Mouse (Mus musculus) cerebellum, adult 8-10 months (tissue): ENCODE measurements around the gene Umps.

Experiments used
- DNase-seq: peaks from one replicate; pipeline ENCODE4 v3.0.0; 2022

Gene Umps

DNA sequence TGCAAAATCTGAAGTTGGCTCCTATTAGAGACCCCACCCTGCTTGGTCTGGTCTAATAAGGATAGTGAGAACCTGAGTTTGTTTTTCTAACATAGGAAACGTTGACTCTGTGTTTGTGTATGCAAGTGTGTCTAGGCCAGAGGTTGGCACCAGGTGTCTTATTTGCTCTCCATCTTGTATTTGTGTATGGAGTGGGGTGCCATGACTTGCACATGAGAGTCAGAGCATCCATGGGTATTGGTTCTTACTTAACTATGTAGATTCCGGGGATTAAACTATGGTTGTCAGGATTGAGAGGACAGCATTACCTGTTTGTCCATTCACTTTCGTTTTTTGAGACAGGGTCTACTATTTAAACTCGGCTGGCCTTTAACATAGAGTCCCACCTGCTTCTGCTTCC is 13.8 kb downstream of the Umps start:
- DNase-seq = no peak

DNA sequence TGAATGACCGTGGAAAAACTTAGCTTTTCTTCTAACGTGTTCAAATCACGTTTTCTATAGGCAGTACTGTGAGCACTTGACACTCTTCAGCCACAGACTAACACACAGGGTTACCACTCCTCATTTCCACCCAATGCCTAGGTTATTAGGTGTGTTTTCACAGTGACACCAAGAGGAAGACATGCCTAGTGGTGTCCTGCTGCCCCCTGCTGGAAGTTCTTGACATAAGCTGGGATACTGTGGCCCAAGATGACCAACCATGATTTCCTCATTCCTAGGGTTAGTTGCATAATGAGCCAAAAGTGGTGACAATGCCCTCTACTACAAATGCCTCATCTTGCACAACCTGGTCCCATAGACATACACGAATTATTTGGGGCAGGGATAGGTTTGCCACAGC is 16.0 kb downstream of the Umps start:
- peak; percentile 89 for DNase-seq

DNA sequence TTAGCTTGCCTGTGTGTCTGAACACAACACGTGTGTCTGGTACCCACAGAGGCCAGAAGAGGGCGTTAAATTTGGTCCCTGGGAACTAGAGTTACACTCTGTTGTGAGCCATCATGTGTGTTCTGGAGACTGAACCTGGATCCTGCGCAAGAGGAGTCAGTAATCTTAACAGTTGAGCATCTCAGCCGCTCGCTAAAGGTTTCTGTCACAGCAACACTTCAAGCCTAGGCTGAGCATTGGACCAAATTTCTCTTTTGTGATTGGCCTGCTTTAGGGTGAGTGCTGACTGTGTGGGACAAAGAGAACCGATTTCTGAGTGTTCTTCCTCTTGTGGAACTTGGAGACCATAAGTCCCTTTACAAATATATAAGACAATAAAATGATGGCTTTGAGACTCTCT is 16.5 kb downstream of the Umps start:
- DNase-seq = no peak

DNA sequence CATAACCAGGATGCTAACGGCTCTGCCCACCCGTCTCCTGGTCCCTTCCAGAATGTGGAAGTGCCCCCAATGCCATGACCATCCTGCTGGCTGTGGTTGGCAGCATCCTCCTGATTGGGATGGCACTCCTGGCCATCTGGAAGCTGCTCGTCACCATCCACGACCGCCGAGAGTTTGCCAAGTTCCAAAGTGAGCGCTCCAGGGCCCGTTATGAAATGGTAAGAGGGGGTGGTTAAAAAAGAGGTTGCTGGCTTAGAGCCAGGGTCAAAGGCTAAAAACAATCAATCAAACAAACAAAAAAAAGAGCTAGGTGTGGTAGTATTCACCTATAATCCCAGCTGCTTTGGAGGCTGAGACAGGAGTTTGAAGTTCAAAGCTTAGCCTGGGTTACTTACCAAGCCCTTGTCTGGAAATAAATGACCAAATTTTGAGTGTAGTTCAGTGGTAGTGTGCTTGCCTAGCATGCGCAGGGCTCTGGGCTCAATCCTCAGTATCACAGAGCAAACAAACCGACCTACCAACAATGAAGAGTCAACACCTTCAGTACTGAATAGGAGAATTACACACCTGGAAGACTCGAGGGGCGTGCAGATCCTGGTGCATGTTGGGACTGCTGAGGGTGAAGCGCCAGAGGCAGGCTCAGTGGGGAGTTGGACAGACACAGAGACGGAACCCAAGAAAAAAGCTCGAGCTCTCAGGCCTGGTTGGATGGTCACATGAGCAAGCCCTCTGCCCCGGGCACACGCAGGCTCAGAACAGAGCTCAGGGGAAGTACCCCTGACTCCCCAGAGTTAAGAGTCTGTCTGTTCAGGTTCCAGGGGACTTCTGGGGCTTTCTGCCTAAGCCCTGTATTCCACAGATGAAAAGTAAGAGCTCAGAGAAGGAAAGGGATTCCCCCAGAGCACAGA is 18.9 kb downstream of the Umps start:
- no peak for DNase-seq

DNA sequence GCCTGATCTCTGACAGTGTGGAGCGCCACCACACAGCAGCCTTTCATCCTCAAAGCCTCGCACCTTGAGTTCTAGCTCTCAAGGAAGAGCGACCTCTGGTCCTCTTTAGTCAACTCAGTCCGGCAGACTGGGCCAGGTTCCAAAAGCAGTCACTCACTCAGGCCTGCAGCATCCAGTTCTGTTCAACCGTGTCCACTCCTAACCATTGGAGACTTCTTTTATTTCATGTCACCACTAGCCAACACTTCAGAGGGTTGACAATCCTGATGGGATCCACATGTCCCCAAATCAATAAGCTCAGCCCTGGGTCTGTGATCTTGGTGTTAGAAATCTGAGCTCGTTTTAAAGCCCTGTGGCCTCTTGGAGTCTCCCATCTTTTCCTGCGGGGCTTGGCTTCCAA is 20.8 kb downstream of the Umps start:
- DNase-seq = no peak

DNA sequence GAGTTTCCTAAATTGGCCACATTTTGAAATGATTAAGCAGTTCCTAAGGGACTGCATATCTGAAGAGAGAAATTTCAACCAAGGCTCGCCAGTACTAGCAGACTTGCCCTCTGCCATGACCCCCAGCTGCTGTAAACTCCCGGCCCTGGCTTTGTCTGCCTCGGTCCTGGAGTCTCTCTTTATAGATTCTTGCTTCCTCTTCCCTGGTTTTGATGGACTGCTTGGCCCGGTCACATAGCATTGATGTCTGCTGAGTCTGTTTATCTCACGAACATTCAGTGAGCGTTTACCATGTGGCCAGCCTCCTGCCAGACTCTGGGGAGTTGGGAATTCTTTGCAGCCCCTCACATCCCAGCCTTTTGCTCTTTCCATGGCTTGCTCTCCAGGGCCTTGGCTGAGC is 22.1 kb downstream of the Umps start:
- no peak for DNase-seq

DNA sequence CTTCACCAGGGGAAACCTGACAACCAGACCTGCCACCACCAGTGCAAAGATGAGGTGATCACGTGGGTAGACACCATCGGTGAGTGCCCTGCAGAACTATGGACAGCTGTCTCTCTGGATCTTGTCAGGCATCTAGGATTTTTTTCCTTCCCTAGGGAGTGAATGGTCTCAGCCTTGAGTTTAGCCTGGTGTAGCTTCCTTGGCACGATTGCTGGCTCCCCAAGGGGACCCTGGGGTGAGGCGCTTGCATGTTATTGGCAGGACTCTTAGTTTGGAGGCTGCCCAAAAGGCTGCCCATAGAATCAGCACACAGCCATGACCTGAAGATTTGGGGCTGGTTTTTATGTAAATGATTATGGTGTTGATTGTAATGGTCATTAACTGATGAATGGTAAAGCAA is 22.7 kb downstream of the Umps start:
- DNase-seq = no peak

DNA sequence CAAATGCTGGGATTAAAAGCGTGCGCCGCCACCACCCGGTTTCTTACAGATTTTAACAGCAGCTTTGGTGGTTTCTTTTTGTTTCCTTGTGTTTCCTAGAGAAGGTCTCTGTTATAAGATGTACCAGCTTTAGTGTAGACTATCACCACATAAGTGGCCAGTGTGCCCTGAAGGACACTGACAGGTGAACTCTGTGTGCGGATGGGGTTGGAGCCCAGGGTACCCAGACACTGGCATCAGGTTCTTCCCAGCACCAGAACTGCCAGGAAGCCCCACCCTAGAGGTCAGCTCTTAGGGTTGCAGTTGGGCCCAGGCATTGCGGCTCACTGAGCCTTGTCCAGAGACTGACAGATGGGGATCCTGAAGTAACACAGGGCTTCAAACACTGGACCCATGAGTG is 23.4 kb downstream of the Umps start:
- no peak for DNase-seq

DNA sequence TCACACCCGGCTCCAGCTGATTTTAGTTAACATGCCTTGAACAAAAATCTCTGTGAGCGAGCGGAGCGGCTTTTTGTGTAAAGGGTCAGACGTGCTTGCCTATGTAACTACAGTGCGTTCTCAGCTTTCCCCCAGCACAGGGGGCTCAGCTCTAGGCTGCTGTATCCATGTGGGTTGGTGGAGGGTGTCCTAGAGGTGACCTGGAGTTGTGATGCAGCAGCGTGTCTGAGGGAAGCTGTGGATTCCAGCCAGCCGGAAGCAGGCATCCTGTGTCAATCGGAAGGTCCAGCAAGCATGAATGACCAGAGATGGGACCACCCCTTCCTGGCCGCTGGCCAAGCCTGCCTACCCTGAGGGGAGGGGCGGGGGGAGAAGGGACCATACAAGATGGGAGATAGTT is 24.5 kb downstream of the Umps start:
- no peak for DNase-seq

DNA sequence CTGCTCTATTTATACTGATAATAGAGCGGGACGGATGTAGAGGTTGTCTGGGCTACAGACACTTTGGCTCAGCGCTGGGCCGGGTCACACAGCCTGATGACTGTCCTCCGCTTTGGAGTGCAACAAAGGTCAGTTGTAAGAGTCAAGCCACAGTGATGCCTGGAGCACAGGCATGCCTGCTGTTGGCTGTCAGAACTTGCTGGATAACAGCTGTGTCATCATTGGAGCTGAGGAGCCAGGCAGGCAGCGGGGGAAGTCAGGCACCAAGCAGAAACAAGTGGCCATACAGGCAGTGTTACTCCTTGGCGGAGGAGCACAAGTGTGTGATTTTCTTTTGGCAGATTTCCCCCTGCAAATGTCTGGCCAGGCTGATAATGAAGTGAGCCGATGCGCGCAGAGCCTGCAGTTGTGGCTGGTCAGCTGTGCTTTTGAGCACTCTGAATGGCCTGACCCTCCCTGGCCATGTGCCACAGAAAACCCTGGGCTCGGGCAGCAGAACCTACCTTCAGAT is 25.5 kb downstream of the Umps start:
- no peak for DNase-seq

DNA sequence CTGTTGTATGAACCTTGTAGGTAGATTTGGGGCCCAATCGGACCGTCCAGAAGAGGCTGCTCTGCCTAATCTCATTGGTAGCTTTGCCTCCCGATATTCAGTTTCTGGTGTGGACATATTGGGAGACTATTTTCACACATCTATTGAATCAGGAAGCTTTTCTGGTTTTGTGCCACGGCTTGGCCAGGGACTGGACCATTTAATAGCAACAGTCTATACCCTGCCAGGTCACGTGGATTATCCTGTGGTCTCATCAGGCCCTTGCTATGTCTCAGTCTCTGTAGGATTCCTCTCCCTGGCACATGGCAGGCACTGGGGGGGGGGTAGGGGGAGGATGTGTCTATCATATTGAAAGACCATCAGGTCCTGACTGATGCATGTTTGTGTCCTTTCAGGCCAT is 26.7 kb downstream of the Umps start:
- DNase-seq = no peak

DNA sequence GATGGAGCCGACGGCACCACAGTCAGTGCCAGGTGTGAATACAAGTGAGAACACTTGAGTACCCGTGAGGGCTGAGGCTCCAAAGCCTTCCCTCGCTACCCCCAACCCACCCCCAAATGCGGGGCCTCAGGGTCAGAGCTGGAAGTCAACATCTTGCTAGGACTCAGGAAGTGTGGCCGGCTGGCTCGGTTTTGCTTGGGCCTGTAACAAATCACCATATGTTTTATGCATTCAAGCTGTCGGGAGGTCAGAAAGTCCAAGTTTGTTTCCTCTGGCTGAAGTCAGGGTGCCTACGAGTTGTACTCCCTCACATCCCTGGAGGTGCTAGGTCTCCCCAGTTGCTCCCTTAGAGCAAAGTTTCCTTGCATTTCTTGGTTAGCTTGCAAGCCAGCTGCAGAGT is 27.2 kb downstream of the Umps start:
- DNase-seq = no peak

DNA sequence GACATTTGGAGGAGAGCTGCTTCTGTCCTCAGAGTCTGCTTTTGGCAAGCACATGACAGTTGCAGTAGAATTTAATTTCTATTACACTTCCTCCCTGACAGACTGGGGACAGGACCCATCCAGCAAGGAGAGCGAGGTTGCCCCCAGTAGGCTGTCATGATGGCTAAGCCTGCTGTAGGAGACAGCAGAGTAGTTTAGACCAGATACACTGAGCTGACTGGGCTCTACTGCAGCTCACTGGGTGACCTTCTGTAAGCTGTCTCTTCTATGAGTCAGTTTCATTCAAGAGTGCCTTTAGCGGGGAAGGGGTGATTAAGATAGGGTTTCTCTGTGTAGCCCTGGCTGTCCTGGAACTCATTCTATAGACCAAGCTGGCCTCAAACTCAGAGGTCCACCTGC is 27.7 kb downstream of the Umps start:
- no peak for DNase-seq

DNA sequence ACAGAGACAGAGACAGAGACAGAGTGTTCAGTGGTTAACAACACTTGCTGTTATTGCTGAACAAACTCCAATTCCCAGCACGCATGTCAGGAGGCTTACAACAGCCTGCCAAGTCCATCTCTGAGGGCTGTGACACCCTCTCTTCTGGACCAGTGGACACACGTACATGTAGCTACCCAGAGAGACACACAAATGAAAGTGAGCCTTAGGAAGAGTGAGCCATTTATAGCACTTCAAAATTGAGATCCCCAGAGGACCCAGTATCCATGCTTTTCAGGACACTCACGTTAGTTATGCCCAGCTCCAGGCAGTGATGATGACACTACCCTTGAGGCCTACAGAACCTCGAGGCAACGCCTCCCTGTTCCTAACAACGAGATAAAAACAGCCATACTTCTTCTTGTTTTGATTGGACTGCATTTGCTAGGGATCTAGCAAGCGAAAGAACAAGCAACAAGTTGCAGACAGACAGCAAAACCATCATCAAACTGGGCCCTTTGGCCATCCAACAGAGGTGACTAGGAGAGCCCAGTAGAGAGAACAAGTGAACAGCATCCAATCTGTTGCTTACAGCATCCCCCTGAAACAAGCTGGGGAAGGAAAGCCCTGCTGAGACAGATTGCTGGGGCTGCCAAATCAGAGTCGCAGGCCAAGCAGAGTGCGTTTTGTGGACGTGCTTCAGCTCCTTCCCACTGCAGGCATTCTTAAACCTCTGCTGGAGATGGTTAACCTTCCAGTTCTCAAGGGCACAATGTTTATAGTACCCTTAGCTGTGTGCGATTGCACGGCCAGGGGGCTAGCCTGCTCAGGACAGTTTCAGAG is 28.3 kb downstream of the Umps start:
- no peak for DNase-seq

DNA sequence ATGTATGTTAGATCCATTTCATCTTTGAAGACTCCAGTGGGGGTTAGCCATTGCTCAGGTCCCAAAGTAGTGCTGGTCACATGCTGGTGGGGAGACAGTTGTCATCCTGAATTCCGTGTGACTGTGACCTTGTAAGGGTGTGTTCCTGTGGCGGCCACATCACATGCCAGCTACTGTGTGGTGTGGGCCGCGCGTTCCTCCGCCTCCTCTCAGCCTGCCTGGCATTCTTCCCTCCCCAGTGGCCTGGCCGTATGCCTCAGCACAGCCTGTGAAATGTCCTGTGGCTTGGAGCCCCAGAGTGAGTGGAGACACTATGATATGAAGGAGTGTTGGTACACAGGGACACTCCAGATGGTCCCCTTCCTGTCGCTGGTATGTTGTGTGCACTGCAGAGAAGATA is 29.3 kb downstream of the Umps start:
- DNase-seq = peak; percentile 88

DNA sequence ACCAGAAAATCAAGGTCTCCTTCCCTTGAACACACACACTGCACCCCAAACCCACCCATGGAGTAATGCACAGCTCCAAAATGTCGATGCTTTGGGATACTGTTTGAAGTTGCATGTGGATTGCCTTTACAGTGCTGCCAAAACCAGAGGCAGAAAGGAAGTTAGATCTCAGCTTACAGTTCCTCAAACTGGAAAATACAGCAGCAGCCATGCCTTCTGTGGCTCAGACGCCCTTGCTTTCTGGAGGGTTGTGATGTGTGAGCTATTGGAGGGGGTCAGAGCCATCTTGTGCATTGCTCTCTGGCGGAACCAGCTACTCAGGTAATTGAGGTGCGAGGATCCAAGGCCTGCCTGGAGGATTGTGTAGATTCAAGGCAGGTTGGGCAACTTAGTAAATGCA is 30.0 kb downstream of the Umps start:
- no peak for DNase-seq

DNA sequence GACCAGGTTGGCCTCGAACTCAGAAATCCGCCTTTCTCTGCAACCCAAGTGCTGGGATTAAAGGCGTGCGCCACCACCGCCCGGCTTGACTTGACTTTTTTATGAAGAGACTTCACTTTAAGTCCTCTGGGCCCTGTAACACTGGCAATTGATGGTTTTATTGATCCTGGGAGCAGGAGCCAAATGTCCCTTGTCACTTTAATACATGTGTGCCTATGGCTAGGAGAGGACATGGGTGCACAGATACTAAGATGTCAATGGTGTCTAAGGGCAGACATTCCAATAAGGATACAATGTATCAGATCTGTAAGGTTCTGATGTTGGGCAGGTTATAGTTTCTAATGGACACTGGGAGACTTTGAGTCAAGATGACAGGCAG is 31.4 kb downstream of the Umps start:
- DNase-seq = no peak

DNA sequence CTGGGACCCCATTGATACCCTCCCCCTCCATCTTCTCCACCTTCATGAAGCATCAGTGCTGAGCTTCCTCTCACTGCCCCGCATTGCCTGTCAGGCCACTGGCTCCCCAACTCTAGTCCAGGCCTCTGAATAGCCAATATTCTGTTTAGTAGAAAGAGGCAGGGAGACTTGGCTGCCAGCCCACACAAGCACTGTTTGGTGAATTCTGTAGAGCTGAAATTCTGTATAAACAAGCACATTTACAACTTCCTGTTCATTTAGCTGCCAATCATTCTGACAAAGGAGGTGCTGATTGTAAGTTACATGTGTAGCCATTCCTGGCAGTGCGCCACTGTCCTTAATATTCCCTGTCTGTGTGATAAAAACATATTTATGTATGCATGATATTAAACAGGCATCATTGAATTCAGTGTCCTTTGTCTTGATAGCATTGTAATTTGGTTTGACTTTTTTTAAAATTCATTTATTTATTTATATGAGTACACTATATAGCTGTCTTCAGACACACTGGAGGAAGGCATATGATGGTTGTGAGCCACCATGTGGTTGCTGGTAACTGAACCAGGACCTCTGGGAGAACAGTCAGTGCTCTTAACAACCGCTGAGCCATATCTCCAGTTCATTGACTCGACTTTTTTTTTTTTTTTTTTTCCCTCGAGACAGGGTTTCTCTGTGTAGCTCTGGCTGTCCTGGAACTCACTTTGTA is 32.0 kb downstream of the Umps start:
- DNase-seq = no peak

DNA sequence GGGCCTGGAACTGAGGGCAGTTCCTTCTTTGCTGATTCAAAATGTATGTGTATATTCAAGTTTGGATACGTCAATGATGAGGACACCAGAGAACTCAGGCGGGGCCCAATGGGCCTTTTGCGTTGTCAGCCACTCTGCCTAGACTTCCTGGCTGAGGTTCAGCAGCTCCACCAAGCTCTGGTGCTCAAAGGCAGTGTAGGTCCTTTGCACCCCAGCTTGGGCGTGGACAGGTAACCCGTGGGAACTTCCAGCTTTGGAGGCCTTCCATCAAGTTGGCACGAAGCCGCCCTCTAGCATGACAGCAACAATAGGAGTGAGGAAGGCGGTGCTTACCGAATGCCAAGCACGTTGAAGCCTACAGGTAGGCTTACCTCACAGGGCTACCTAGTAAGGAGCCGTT is 33.4 kb downstream of the Umps start:
- no peak for DNase-seq

DNA sequence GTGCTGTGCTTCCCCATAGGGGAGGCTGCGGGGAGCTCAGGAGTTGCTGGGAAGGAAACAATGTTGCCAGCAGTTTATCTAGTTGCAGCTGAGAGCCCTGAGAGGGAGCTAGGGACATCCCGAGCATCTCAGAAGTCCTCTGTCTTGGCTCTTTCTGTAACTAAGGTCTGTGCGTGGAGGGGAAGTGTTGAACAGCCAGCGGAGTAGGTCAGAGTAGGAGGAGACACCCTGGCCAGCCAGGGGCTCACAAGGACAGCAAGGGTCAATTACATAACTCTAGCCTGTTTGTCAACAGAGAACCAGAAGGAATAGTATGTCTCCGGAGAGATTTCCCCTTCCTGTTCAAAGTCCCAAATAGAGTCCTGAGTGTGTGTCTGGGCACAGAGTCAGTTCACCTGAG is 34.7 kb downstream of the Umps start:
- no peak for DNase-seq

DNA sequence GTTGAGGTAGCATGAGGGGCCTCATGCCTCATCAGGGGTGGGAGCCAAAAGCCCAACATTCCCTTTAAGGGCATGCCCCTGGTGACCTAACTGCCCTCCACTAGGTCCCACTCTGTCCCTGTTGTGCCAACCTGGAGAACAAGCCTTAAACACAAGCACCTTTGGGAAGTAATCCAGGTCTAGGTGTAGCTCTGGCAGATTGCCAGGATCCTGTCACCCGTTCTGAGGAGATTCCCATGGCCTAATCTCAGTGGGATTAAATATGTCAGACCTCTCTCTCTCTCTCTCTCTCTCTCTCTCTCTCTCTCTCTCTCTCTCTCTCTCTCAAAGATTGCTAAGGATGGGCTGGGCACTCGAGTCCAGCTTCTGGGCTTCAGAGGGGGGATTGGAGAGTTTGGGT is 35.2 kb downstream of the Umps start:
- no peak for DNase-seq

DNA sequence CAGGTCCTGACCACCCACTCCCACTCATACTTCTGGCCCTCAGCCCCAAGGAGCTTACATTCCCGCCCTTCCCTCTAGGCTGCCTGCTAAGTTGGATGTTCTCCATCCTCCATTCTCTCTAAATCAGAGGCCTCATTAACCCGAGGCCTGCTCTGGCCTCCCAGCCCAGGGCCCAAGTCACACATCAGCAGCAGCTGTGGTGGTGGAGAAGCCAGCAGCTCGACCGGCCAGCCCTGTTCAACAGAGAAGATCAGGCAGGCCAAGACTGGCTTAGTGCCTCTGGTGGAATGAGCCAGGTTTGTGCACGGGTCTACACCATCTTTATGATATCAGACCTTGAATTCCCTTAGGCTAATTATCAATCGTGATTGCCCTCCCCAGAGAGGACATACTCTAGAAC is 36.1 kb downstream of the Umps start:
- no peak for DNase-seq

DNA sequence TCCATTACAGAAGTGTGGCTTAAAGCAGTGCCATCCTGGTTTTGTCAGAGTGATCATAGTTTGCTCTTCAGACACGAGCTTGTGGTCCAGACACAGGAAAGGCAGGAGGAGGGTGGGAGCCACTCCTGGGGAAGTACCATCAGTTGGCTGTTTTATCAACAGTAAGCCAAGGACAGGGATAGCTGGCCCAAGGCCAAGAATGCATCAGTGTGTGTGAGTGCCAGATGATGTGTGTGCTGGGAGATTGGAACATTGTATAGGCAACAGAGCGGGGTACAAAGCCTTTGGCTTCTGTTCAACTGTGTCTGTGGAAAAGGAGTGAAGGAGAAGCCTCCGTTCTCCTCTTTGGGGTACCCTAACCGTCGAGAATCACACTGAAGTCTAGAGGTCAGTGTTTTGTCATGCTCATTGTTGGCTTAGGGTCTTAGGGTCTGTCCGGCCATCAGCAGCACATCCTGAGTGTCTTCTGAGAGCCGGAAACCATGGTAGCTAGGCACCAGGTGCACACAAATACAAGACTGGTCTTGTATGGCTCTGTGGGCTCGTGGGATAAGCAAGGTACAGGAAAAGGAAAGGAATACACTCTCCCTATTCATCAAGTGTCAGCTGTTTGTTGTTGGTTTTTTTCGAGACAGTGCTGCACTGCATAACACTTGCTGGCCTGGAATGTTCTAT is 37.9 kb downstream of the Umps start:
- no peak for DNase-seq
